Mouse (Mus musculus) G1E (cell line): ENCODE data around the gene Rundc1. TPM values are rescaled to one million over a fixed set of nuclear protein-coding genes. Genes with fewer than 3 reads are reported as not detected.
"Not testable (repeated sequence)": the region's sequence is repeated elsewhere in the genome, so short reads cannot be mapped to it uniquely, and the experiment has no call there.

Experiments
- ATAC-seq: 2 replicates; pipeline ENCODE4 v1.8.0; 2016; ENCODE audit warnings: mild to moderate bottlenecking; ENCODE audit not compliant: insufficient number of reproducible peaks, poor library complexity, low FRiP score, severe bottlenecking; ENCODE audit errors: extremely low read depth
- DNase-seq: peaks from one replicate; pipeline ENCODE4 v3.0.0; 2012; ENCODE audit warnings: low spot score
- H3K27me3 ChIP-seq: 2 replicates; pipeline ENCODE4 v1.6.1; 2012; ENCODE audit warnings: mild to moderate bottlenecking, low read length, inconsistent platforms; ENCODE audit not compliant: insufficient read depth
- H3K36me3 ChIP-seq: replicated peaks from 2 replicates; pipeline ENCODE3; 2012; ENCODE audit warnings: mild to moderate bottlenecking, inconsistent platforms
- H3K4me1 ChIP-seq: 2 replicates; pipeline ENCODE4 v1.6.1; 2012; ENCODE audit warnings: low read depth, low read length, inconsistent platforms, mixed read lengths; ENCODE audit not compliant: insufficient read depth
- H3K4me3 ChIP-seq: 2 replicates; pipeline ENCODE4 v1.5.1; 2012; ENCODE audit warnings: low read depth, mild to moderate bottlenecking, inconsistent platforms, low read length, moderate library complexity, mixed read lengths
- H3K9me3 ChIP-seq: replicated peaks from 2 replicates; pipeline ENCODE4 v1.6.1; 2012; ENCODE audit warnings: inconsistent platforms
- CTCF ChIP-seq: IDR thresholded peaks from 2 replicates; pipeline ENCODE4 v1.5.1; 2012; ENCODE audit warnings: low read depth, low read length, inconsistent platforms, mixed read lengths
- GATA1 ChIP-seq: IDR thresholded peaks from 2 replicates; pipeline ENCODE4 v1.6.1; 2012; ENCODE audit warnings: borderline replicate concordance, low read length, inconsistent platforms, mixed read lengths
- GATA2 ChIP-seq: IDR thresholded peaks from 2 replicates; pipeline ENCODE4 v1.6.1; 2012; ENCODE audit warnings: low read depth, low read length, inconsistent platforms, borderline replicate concordance
- POLR2AphosphoS5 ChIP-seq: IDR thresholded peaks from 2 replicates; pipeline ENCODE4 v1.6.1; 2012; ENCODE audit warnings: low read depth, low read length, inconsistent platforms; ENCODE audit not compliant: insufficient replicate concordance
- TAL1 ChIP-seq: conservative IDR thresholded peaks from 2 replicates; pipeline ENCODE4 v1.6.1; 2012; ENCODE audit warnings: low read depth, low read length, inconsistent platforms, mixed read lengths
- polyA plus RNA-seq: library from polyadenylated mRNA; stranded (reverse); fragments of >175 nt; gene quantifications from 2 replicates; pipeline ENCODE4 v1.2.3, GENCODE M21; 2012
- total RNA-seq, 2 experiments: library from RNA; stranded (forward) in 1 of 2; stranded (reverse) in 1 of 2; fragments of 200-1000 nt in 1 of 2; fragments of >200 nt in 1 of 2; fragmentation: Nextera tagmentation in 1 of 2; gene quantifications; 2 replicates each; pipeline ENCODE4 v1.2.3; 2014 to 2017

Gene Rundc1
- total and polyA plus RNA-seq, 3 experiments, result 5.0 to 7.6 (median 7.2) TPM

- no peaks in the 10 kb centered on the region for H3K27me3 ChIP-seq
- H3K4me1 ChIP-seq, result peaks cover 23% of the 10 kb centered on the region
- no peaks in the 10 kb centered on the region for H3K9me3 ChIP-seq
- DNase-seq, result no peak
- no peak for ATAC-seq
- no peak overlapping the region for H3K4me3 ChIP-seq
- TF ChIP-seq GATA1 (no peak), CTCF (no peak), GATA2 (no peak), TAL1 (no peak), POLR2AphosphoS5 (no peak)
- peaks cover 86% of the 10 kb centered on the region for H3K36me3 ChIP-seq
Measured at GRCm38 (mm10) chr11:101431327-101431726, 6.4 kb downstream of the Rundc1 start.

- DNase-seq (no peak), ATAC-seq (no peak)
- H3K27me3 ChIP-seq, result no peaks in the 10 kb centered on the region
- TF ChIP-seq GATA2 (no peak), POLR2AphosphoS5 (no peak), CTCF (no peak), TAL1 (no peak), GATA1 (no peak)
- H3K4me3 ChIP-seq, result no peak overlapping the region
- H3K36me3 ChIP-seq, result peaks cover 80% of the 10 kb centered on the region
- peaks cover 14% of the 10 kb centered on the region for H3K4me1 ChIP-seq
- H3K9me3 ChIP-seq, result no peaks in the 10 kb centered on the region
Measured at GRCm38 (mm10) chr11:101433396-101433795, 8.5 kb downstream of the Rundc1 start.

- no peak for ATAC-seq
- Histone ChIP-seq H3K9me3 (no peaks in the 10 kb centered on the region), H3K27me3 (no peaks in the 10 kb centered on the region), H3K36me3 (peaks cover 55% of the 10 kb centered on the region), H3K4me3 (no peak overlapping the region), H3K4me1 (peaks cover 11% of the 10 kb centered on the region)
- TF ChIP-seq TAL1 (no peak), CTCF (no peak), POLR2AphosphoS5 (no peak)
- no peak for DNase-seq
Measured at GRCm38 (mm10) chr11:101435831-101436230, 10.9 kb downstream of the Rundc1 start.

GRCm38 (mm10) chr11:101436916-101437315 lies 12.0 kb downstream of the Rundc1 start:
- Histone ChIP-seq H3K36me3 (peaks cover 45% of the 10 kb centered on the region), H3K9me3 (no peaks in the 10 kb centered on the region), H3K4me3 (no peak overlapping the region), H3K4me1 (peaks cover 11% of the 10 kb centered on the region), H3K27me3 (no peaks in the 10 kb centered on the region)
- ATAC-seq, result no peak
- no peak for DNase-seq
- TF ChIP-seq GATA2 (no peak), TAL1 (no peak), CTCF (no peak), GATA1 (no peak), POLR2AphosphoS5 (no peak)

GRCm38 (mm10) chr11:101438006-101438405 lies 13.1 kb downstream of the Rundc1 start:
- not testable (repeated sequence) for ATAC-seq, DNase-seq

GRCm38 (mm10) chr11:101441450-101442126 lies 16.7 kb downstream of the Rundc1 start:
- H3K27me3 ChIP-seq, ATAC-seq, H3K9me3 ChIP-seq, DNase-seq: not testable (repeated sequence)
- Histone ChIP-seq H3K4me3 (peak overlapping the region; percentile 87), H3K4me1 (peaks cover 27% of the 10 kb centered on the region), H3K36me3 (peaks cover 40% of the 10 kb centered on the region)

More at GRCm38 (mm10) chr11:101438006-101438405, 13.1 kb downstream of the Rundc1 start:
- H3K27me3 ChIP-seq, H3K9me3 ChIP-seq, H3K4me3 ChIP-seq: not testable (repeated sequence)
- H3K36me3 ChIP-seq, result peaks cover 40% of the 10 kb centered on the region
- peaks cover 12% of the 10 kb centered on the region for H3K4me1 ChIP-seq

- H3K27me3 ChIP-seq, result no peaks in the 10 kb centered on the region
- ATAC-seq (peak; percentile 97), DNase-seq (peak; percentile 84)
- no peaks in the 10 kb centered on the region for H3K9me3 ChIP-seq
- H3K4me3 ChIP-seq, result peak within 1 kb of the TSS; percentile 87
- peaks cover 36% of the 10 kb centered on the region for H3K36me3 ChIP-seq
- peaks cover 27% of the 10 kb centered on the region for H3K4me1 ChIP-seq
- TF ChIP-seq TAL1, result no peak
- TF ChIP-seq CTCF, result peak; percentile 62
Measured at GRCm38 (mm10) chr11:101442127-101442693, 17.3 kb downstream of the Rundc1 start, which contains the start of gene Rpl27. Rpl27 (plus strand) TSS chr11:101442298.
